Mouse (Mus musculus) gastrocnemius, adult 2 months (tissue): ENCODE data around the gene Gm10277. TPM values are rescaled to one million over a fixed set of nuclear protein-coding genes. Genes with fewer than 3 reads are reported as not detected.
A peak's percentile ranks its signal among the peaks of the same experiment; 100 is the strongest.

Experiments
- DNase-seq: peaks from one replicate; pipeline ENCODE4 v3.0.0; 2022
- H3K27ac ChIP-seq: fragments of 200-600 bp; 2 replicates; pipeline ENCODE4 v1.8.1; 2022; ENCODE audit warnings: mild to moderate bottlenecking
- H3K4me3 ChIP-seq: fragments of 200-600 bp; 2 replicates; pipeline ENCODE4 v1.8.1; 2022; ENCODE audit warnings: mild to moderate bottlenecking, moderate library complexity
- CTCF ChIP-seq: fragments of 200-600 bp; IDR thresholded peaks from 2 replicates; pipeline ENCODE4 v1.8.1; 2022; ENCODE audit warnings: antibody characterized with exemption, mild to moderate bottlenecking, moderate library complexity
- intact Hi-C: fragments of 180-260 bp; cut with DNase I; formaldehyde crosslinking; loops from one replicate; pipeline ENCODE4 v1.15.1; 2025
- total RNA-seq, 2 experiments: library from RNA; stranded (reverse); gene quantifications; 2 replicates each; pipeline ENCODE4 v1.2.3; 2021

Gm10277 gene
- total RNA-seq, 2 experiments from 2014 or later: not detected

DNA sequence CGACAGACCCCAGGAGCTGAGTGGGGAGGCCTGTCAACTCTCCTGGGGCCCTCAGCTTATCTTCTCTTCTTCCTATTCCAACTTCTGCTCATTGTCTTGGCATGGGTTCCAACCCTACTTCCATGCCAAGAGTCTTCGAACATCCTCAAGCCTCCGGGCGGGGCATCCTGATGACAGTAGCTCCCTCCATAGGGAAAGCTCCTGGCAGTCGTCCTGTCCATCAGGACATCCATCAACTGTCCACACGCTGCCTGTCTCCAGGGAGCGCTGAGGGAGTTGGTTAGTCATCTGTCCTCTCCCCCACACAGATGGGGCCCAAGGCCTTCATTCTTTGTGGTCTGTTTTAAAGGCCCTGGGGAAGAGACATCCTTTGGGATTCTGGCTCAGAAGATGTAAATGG is 6.5 kb downstream of the Gm10277 start:
- peak overlapping the region; percentile 28; the same call in 1 of the 2 replicates for H3K27ac ChIP-seq
- intact Hi-C loops: no loop called here
- no peak overlapping the region for H3K4me3 ChIP-seq
- DNase-seq: no peak
- TF ChIP-seq CTCF: no peak

DNA sequence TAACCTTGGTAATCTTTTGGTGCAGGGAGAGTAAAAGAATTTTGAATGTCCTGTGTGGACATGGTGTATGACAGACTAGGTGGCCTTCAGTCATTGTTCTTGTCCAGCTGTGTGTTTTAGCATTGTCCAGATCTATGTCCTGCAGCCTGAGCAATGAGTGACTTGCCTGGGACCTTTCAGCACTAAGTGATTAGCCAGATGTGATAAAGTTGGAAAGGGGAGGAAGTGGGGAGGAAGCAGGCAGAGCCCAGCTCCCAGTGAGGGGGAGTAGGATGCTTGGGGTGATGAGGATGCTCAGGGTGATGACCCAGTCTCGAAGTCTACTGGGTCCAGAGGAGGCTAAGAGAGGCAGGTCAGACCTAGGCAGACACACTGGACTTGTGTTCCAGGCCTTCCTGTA is 8.3 kb downstream of the Gm10277 start:
- Histone ChIP-seq H3K27ac (peak overlapping the region; percentile 31), H3K4me3 (no peak overlapping the region)
- TF ChIP-seq CTCF: no peak
- intact Hi-C loops: no loop called here
- no peak for DNase-seq

DNA sequence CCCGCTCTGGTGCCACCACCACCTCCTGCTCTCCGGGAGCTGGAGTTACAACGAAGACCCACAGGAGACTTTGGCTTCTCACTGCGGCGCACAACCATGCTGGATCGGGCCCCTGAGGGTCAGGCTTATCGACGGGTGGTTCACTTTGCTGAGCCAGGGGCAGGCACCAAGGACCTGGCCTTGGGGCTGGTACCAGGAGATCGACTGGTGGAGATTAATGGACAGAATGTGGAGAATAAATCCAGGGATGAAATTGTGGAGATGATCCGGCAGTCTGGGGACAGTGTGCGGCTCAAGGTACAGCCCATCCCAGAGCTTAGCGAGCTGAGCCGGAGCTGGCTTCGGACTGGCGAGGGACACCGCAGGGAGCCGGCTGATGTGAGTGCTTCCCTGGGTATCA is 9.6 kb downstream of the Gm10277 start:
- no peak for TF ChIP-seq CTCF
- intact Hi-C loops: no loop called here
- DNase-seq: no peak
- H3K27ac ChIP-seq: no peak overlapping the region
- H3K4me3 ChIP-seq: no peak overlapping the region

DNA sequence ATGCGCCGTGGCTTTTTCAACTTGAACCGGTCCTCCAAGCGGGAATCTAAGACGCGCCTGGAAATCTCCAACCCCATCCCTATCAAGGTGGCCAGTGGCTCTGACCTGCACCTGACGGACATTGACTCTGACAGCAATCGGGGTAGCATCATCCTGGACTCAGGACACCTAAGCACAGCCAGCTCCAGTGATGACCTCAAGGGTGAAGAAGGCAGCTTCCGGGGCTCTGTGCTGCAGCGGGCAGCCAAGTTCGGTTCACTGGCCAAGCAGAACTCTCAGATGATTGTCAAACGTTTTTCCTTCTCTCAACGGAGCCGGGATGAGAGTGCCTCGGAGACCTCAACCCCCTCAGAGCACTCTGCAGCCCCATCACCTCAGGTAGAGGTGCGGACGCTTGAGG is 10.1 kb downstream of the Gm10277 start:
- Histone ChIP-seq H3K4me3 (no peak overlapping the region), H3K27ac (no peak overlapping the region)
- intact Hi-C loops: no loop called here
- no peak for TF ChIP-seq CTCF
- DNase-seq: no peak

DNA sequence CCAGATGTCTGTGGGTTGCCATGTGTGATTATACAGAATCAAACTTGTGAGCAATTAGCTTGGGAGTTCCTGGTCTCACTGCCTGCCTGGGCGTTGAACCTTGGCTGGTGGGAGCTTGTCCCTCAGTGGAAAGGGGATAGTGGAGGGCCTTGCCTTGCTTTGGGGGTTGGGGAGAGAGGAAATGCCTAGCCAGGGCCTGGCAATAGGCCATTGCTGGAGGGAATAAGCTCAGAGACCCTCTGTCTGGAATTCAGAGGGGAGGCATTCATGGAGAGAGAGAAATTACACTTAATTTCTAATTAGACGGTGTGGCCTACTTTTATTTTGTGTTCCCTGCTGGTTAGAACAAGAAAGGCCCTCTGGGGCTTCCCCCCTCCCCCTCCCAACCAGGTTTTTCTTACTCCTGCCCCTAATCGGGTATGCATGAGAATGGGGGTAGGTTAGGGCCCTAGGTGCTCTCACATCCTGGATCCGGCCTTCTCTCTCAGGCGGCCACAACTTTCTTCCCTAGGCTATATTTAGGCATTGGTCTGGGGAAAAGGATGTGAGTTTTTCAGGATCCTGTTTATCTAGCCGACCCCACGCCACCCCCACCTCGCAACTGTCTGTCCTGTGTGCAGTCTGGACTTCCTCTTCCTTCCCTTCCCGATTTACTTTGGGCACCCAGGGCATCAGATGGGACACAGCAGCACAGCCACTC is 11.7 kb downstream of the Gm10277 start:
- no peak for TF ChIP-seq CTCF
- intact Hi-C loops: no loop called here
- peak overlapping the region; percentile 63 for H3K27ac ChIP-seq
- no peak for DNase-seq
- H3K4me3 ChIP-seq: no peak overlapping the region; the same call in 1 of the 2 replicates

DNA sequence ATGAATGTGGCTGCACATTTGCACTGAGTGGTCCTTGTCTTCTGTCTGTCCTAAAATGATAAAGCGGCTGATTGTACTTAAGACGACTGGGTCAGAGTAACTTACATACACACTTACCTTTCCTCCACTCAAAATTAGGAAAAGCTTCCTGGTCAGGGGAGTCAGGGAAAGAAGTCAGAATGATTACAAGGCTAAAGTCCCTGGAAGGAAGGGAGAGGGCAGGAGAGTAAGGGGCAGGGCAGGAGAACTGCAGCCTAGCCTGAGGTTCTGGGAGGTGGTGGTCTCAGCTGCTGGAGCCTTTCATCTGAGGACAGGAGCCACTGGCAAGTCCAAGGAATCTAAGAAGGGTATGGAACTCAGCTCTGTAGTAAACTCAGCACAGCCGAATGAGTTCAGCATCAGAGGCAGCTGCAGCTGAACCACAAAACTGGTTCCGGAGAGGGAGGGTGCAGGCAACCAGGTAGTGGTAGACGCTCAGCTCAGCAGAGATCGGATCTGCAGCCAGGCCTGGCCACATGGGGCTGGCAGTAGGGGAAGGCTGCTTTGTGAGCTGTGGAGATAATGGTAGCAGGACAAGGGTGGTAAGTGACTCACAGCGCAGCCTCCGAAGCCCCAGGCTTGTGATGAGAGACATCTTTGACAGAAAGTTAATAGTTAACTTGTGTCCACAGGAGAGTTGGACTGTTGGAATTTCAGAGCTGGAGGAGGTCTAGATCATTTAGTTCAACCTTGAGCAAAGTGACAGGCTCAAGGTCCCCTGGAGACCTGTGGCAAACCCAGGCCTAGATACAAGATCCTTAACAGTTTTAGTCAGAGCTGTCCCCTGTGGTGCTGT is 15.5 kb downstream of the Gm10277 start:
- TF ChIP-seq CTCF: no peak
- intact Hi-C loops: no loop called here
- Histone ChIP-seq H3K4me3 (no peak overlapping the region), H3K27ac (no peak overlapping the region)
- no peak for DNase-seq

DNA sequence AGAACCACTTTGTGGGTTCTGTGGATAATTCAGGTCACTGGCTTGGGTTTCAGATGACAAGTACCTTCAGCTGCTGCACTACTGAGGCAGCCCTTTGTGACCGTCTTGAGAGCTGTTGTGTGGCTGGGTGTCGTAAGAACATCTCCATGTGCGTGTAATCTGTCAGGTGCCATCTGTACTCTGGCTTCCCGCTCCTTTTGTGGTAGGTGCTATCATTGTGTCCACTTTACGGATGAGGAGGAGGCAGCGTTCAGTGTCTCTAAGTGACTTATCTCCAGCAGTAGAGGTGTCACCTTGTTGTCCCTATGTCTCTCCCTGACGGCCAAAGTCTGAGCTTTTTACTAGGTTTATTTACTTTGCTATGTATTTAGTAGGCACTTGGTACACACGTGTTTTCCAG is 17.2 kb downstream of the Gm10277 start:
- intact Hi-C loops: no loop called here
- Histone ChIP-seq H3K27ac (no peak overlapping the region), H3K4me3 (no peak overlapping the region)
- no peak for TF ChIP-seq CTCF
- DNase-seq: no peak

DNA sequence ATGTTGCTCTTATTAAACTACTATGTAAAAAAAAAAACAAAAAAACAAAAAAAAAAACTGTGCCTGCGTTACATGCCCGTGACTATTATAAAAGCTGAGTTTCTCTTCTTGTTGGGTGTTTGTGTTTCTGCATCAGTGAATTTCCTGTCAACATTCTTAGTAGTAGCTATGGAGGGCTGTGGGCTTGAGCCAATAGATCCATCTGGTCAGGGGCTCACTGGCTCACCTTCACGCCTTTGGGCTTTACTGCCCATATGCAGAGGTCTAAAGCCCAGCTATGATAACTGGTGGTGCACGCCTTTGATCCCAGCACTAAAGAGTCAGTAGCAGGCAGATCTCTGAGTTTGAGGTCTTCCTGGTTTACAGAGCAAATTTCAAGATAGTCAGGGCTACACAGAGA is 18.1 kb downstream of the Gm10277 start:
- H3K4me3 ChIP-seq: no peak overlapping the region
- no peak overlapping the region for H3K27ac ChIP-seq
- no peak for DNase-seq
- intact Hi-C loops: no loop called here
- TF ChIP-seq CTCF: no peak

DNA sequence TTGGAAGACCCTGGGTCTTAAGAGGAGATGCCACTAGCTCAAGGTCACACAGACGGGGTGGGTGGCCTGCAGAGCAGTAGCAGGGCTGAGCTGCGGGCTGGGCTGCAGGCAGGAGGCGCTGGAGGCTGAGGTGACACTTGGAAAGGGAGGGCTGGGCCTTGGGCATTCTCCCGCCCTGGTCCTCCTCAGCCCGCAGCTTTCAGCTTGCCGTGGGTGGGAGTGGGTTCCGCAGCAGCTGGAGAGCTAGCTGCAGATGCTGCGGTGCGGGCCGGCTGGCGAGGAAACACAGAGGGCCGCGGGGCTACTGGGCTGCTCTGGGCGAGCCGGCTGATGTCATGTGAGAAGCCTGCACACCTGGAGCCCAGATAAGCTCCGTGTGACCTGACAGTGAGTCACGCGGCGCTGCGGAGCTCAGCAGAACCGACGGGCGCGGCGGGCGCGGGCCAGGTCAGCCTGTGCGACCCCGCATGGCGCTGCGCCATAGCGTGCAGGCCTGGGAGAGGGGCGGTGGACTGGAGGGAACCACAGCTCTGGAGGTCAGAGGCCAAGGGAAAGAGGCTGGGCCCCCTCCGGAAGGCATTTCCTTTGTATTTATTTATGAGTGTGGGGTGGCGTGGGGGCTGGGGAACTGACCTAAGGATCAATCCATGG is 21.1 kb downstream of the Gm10277 start:
- DNase-seq: peak; percentile 57
- intact Hi-C loops: no loop called here
- H3K27ac ChIP-seq: peak overlapping the region; percentile 82

DNA sequence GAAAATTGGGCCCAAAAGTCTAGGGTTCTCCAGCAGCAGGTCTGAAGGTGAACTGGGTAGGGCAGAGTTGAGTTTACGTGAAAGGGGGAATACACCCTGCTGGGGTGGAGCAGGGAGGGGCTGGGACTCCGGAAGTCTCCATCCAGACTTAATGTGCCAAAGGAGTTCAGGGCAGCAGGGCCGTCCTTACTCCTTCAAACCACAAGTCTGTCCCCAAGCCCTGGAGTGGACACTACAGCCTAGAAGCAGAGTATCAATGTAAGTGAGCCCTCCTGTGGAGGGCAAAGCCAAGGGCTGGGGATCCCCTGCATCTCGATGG is 22.1 kb downstream of the Gm10277 start:
- Histone ChIP-seq H3K27ac (peak overlapping the region; percentile 82), H3K4me3 (peak overlapping the region; percentile 71)
- no peak for TF ChIP-seq CTCF
- intact Hi-C loops: no loop called here
- no peak for DNase-seq

More for the DNA sequence above, 21.1 kb downstream of the Gm10277 start:
- H3K4me3 ChIP-seq: peak overlapping the region; percentile 71
- peak; percentile 68 for TF ChIP-seq CTCF

DNA sequence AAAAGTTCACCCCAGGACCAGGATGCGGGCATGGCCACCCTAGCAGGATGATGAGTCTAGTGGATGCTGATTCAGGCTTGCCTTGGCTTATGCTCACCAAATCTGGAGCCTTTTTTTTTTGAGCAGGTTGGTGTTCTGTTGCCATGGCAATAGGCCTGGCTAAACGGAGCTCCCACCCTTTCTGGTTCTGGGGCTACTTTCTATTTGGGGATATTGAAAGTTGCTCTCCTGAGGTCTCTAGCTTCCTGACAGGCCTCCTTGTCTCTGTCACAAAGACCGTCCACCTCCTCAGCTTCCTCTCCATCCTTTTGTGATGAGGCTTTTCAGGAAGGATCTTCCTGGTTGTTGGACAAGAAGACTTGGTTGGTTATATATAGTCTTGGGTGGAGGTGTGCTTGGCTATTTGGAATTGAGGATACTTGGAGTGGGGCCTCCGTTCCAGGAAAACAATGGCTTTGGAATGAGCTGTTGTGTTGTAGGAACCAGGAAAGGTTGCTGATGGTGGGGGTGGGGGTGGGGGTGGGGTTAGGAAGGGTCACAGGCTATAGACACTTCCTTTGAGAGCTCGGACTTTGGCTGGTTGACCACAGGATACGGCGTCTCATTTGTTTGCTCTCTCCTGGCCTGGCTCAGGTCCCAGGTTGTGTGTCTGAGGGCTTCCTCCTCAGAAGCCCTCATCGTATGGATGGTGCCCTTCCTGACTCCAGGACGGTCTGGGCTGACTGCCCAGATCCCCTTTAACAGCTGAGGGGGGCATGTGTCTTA is 22.7 kb downstream of the Gm10277 start:
- no peak for TF ChIP-seq CTCF
- peak overlapping the region; percentile 92 for H3K27ac ChIP-seq
- DNase-seq: peak; percentile 33
- H3K4me3 ChIP-seq: peak overlapping the region; percentile 95
- intact Hi-C loops: loop anchor here (5.0 kb wide), 1 partner anchor 202 kb away; no protein-coding TSS in a partner anchor

DNA sequence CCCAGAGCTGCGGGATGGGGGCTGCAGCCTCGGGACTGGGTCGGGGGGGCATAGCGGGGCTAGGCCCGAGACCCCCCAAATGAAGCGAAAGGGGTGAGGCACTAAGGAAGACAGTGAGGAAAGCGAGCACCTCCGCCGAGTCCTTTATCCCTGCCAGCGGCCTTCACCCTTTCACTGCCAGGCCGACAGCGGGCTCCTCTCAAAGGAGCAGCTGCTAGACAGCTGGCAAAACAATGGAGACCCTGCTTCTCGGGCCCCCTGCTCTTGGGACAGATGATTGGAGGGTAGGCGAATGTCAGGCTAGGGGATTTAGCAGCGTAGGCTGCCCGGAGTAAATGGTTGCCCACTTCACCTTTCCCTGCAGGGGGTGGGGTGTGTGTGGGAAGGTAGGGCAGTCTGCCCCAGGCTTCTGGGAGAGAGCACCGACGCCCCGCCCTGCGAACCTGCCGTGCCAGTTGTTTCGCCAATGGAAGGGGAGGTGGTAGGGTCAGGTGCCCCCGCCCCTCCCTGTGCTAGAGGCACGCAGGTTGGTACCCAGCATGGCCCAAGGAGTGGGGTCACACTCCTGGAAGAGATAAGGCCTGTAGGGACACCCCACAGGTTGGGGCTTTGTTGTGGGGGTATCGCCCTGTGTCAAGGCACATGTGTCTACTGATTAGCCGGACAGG is 23.7 kb downstream of the Gm10277 start:
- Histone ChIP-seq H3K27ac (peak overlapping the region; percentile 92), H3K4me3 (peak overlapping the region; percentile 95)
- intact Hi-C loops: loop anchor here (1.0 to 5.0 kb wide), 3 partner anchors 29 to 203 kb away; no protein-coding TSS in a partner anchor
- DNase-seq: peak; percentile 57
- TF ChIP-seq CTCF: no peak
